Mouse (Mus musculus) lung, postnatal 0 days (tissue): ENCODE data around the gene Hipk2.

Experiments
- CTCF ChIP-seq: IDR thresholded peaks from 2 replicates; pipeline ENCODE4 v1.5.1; 2016; ENCODE audit warnings: antibody characterized with exemption, mild to moderate bottlenecking
- EP300 ChIP-seq: IDR thresholded peaks from 2 replicates; pipeline ENCODE4 v1.6.1; 2016; ENCODE audit warnings: antibody characterized with exemption, mild to moderate bottlenecking, control low read depth

DNA sequence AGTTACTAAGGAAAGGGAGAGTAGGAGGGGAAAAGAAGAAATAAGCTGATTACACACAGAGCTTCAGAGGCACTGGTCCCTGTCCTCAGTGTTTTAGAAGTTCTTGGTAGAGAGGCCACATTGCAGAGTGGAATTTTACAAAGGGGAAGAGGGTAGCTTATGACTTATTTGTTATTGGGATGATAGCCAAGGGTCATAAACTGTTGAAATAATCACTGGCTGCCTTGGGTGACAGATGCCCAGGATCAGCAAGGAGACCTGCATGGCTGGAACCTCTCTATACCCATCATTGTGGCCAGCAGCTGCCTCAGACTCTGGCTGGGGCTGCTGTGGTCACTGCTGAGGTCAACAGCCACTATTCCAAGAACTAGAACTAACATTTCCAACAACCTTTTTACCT is 52.1 kb downstream of the Hipk2 start:
- TF ChIP-seq CTCF: no peak
- TF ChIP-seq EP300: no peak
